29 mouse cellular contexts compared by ENCODE assay signal in genomic region chr14:37795642-37796041, GRCm38 (mm10).
"Had no signal": no experiment of that assay in that cellular context is flagged by ENCODE, and none has a peak within 500 bp of the region (broad histone marks: within the 10 kb centered on the region; RNA-seq: fewer than 3 reads in every experiment).

No protein-coding gene starts in this region.

- ATAC-seq: liver, embryonic 12.5 days; liver, postnatal 0 days; lung, postnatal 0 days; midbrain, embryonic 13.5 days; midbrain, embryonic 15.5 days; midbrain, embryonic 16.5 days had no signal

- H3K27me3 ChIP-seq: limb, embryonic 12.5 days; limb, embryonic 13.5 days; limb, embryonic 15.5 days; liver, embryonic 12.5 days; liver, embryonic 13.5 days; liver, embryonic 15.5 days; lung, embryonic 15.5 days; megakaryocyte, embryonic 14.5 days; midbrain, embryonic 12.5 days; midbrain, embryonic 13.5 days; midbrain, embryonic 15.5 days; neural tube, embryonic 12.5 days had no signal

- H3K36me3 ChIP-seq: limb, embryonic 10.5 days; limb, embryonic 12.5 days; limb, embryonic 13.5 days; limb, embryonic 15.5 days; liver, embryonic 12.5 days; liver, embryonic 13.5 days; liver, embryonic 15.5 days; lung, embryonic 15.5 days; midbrain, embryonic 10.5 days; midbrain, embryonic 12.5 days; midbrain, embryonic 13.5 days; midbrain, embryonic 15.5 days; neural tube, embryonic 12.5 days had no signal

- H3K9me3 ChIP-seq: limb, embryonic 10.5 days; limb, embryonic 12.5 days; limb, embryonic 13.5 days; limb, embryonic 15.5 days; liver, embryonic 12.5 days; liver, embryonic 15.5 days; lung, embryonic 15.5 days; midbrain, embryonic 10.5 days; midbrain, embryonic 12.5 days; midbrain, embryonic 13.5 days; midbrain, embryonic 15.5 days; neural tube, embryonic 12.5 days had no signal

- H3K4me3 ChIP-seq: limb, embryonic 10.5 days; limb, embryonic 12.5 days; limb, embryonic 13.5 days; limb, embryonic 15.5 days; liver, embryonic 12.5 days; liver, embryonic 13.5 days; liver, embryonic 15.5 days; lung, embryonic 15.5 days; megakaryocyte, embryonic 14.5 days; midbrain, embryonic 10.5 days; midbrain, embryonic 12.5 days; midbrain, embryonic 13.5 days; midbrain, embryonic 15.5 days; myocyte; neural tube, embryonic 12.5 days had no signal

- H3K4me1 ChIP-seq: limb, embryonic 10.5 days; limb, embryonic 12.5 days; limb, embryonic 13.5 days; limb, embryonic 15.5 days; liver, embryonic 12.5 days; liver, embryonic 13.5 days; liver, embryonic 15.5 days; lung, embryonic 15.5 days; megakaryocyte, embryonic 14.5 days; midbrain, embryonic 10.5 days; midbrain, embryonic 12.5 days; midbrain, embryonic 13.5 days; midbrain, embryonic 15.5 days; neural tube, embryonic 12.5 days had no signal

- DNase-seq: left cerebral cortex, postnatal 4 days; liver; liver, embryonic 13.5 days; liver, postnatal 0 days; lung, adult 18-20 months; lung, adult 2 months; lung, embryonic 14.5 days; lung, postnatal 10 days; lung, postnatal 14 days; lung, postnatal 36 days; lung, postnatal 4 days had no signal

- H3K27ac ChIP-seq: limb, embryonic 10.5 days; limb, embryonic 12.5 days; limb, embryonic 13.5 days; limb, embryonic 15.5 days; liver, embryonic 12.5 days; liver, embryonic 13.5 days; liver, embryonic 14.5 days; liver, embryonic 15.5 days; lung, embryonic 15.5 days; macrophage; midbrain, embryonic 10.5 days; midbrain, embryonic 12.5 days; midbrain, embryonic 13.5 days; midbrain, embryonic 15.5 days; neural tube, embryonic 12.5 days had no signal
